Mouse (Mus musculus): Measurements from ENCODE around the gene Clec3a. TPM values are rescaled to one million over a fixed set of nuclear protein-coding genes. Genes with fewer than 3 reads are reported as not detected.

Gene Clec3a
- polyA plus RNA-seq, 1 experiment: not detected

DNA sequence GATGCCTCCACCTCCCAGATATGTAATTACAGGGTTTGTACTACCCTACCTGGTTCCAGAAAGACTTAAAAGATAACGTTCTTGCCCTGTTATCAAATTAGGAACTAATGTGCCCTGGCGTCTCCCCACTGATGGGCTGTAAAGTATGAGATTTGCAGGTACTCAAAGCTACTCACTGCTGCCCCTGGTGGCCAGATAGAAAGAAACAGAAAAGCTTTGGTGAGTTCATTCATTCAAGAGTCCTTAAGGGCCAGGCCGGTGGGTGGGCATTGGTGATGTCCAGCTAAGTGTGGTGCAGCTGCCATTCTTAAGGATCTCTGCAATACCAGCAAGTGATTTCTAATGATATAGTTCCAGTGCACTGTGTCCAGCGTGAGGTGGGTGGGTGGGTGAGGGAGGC, 23.7 kb downstream of the Clec3a start:
- Histone ChIP-seq H3K4me3 (ENCODE audit: insufficient read depth, poor library complexity, severe bottlenecking) (no peak overlapping the region), H3K27me3 (ENCODE audit: control insufficient read depth, insufficient read depth, insufficient read length) (no peaks in the 10 kb centered on the region), H3K79me3 (ENCODE audit: low read depth) (no peaks in the 10 kb centered on the region), H3K36me3 (ENCODE audit: control insufficient read depth, insufficient read depth) (no peaks in the 10 kb centered on the region), H3K79me2 (ENCODE audit: control insufficient read depth, insufficient read depth) (no peaks in the 10 kb centered on the region), H3ac (ENCODE audit: control insufficient read depth, insufficient read length, low read depth) (no peak overlapping the region)
- no peak for TF ChIP-seq MYOD1 (IDR thresholded peaks at IDR 0.05; ENCODE audit: control insufficient read depth, insufficient read length, low read depth)
- no peak for TF ChIP-seq MAX (IDR thresholded peaks at IDR 0.05)
- TF ChIP-seq USF1 (IDR thresholded peaks at IDR 0.05; ENCODE audit: low read depth): no peak
- no peak for TF ChIP-seq CTCF (IDR thresholded peaks at IDR 0.05; ENCODE audit: control insufficient read depth, insufficient read depth, insufficient read length)
- TF ChIP-seq CEBPB (IDR thresholded peaks at IDR 0.05; ENCODE audit: low read depth): no peak
- no peak for TF ChIP-seq FOSL1 (IDR thresholded peaks at IDR 0.05; ENCODE audit: insufficient read depth, low read length, poor library complexity, severe bottlenecking)
- TF ChIP-seq MYOG (IDR thresholded peaks at IDR 0.05; ENCODE audit: control insufficient read depth, extremely low read depth, insufficient read length): no peak

DNA sequence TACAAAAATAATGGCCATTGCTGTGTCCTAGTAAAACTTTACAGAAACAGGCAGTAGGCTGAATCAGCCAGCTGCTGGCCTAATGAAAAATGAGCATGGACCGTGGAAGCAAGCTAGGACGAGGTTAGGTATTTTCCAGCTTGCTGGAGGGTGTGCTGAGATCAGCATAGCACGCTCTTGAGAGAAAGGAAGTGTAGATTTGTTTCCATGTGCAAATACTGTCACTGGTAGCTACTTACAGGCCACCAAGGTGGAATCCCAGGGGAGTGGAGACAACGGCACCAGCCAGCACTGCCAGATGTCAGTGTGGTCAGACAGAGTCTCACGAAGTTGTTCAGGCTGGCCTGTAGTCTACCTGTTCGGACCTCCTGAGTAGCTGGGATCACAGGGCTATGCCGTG, 29.0 kb downstream of the Clec3a start:
- Histone ChIP-seq H3ac (ENCODE audit: control insufficient read depth, insufficient read length, low read depth) (no peak overlapping the region), H3K79me2 (ENCODE audit: control insufficient read depth, insufficient read depth) (no peaks in the 10 kb centered on the region), H3K79me3 (ENCODE audit: low read depth) (no peaks in the 10 kb centered on the region), H3K36me3 (ENCODE audit: control insufficient read depth, insufficient read depth) (no peaks in the 10 kb centered on the region), H3K27me3 (ENCODE audit: control insufficient read depth, insufficient read depth, insufficient read length) (no peaks in the 10 kb centered on the region), H3K4me3 (ENCODE audit: insufficient read depth, poor library complexity, severe bottlenecking) (no peak overlapping the region)
- no peak for TF ChIP-seq USF1 (IDR thresholded peaks at IDR 0.05; ENCODE audit: low read depth)
- no peak for TF ChIP-seq CEBPB (IDR thresholded peaks at IDR 0.05; ENCODE audit: low read depth)
- no peak for TF ChIP-seq CTCF (IDR thresholded peaks at IDR 0.05; ENCODE audit: control insufficient read depth, insufficient read depth, insufficient read length)
- TF ChIP-seq MYOD1 (IDR thresholded peaks at IDR 0.05; ENCODE audit: control insufficient read depth, insufficient read length, low read depth): no peak
- TF ChIP-seq MAX (IDR thresholded peaks at IDR 0.05): no peak
- TF ChIP-seq FOSL1 (IDR thresholded peaks at IDR 0.05; ENCODE audit: insufficient read depth, low read length, poor library complexity, severe bottlenecking): no peak
- TF ChIP-seq MYOG (IDR thresholded peaks at IDR 0.05; ENCODE audit: control insufficient read depth, extremely low read depth, insufficient read length): no peak

DNA sequence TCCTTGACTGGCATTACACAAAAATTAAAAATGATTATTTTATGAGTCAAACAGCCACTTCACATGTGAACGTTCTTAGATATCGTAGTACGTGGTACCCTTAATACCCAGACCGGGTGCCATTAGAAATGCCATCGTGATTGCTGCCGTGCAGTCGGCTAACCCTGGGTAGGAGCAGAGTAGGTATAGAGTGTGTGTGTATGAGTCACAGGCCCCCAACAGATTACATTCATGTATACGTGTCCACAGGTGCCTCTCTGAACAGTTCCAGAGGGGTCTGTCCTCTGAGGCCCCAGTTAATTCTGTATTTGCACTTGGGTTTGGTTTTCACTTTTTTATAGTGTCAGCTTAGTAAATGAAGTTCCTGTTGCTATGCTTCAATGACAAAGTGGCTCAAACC, 34.4 kb downstream of the Clec3a start:
- no peaks in the 10 kb centered on the region for H3K27me3 ChIP-seq (ENCODE audit: control insufficient read depth, insufficient read depth, insufficient read length)

DNA sequence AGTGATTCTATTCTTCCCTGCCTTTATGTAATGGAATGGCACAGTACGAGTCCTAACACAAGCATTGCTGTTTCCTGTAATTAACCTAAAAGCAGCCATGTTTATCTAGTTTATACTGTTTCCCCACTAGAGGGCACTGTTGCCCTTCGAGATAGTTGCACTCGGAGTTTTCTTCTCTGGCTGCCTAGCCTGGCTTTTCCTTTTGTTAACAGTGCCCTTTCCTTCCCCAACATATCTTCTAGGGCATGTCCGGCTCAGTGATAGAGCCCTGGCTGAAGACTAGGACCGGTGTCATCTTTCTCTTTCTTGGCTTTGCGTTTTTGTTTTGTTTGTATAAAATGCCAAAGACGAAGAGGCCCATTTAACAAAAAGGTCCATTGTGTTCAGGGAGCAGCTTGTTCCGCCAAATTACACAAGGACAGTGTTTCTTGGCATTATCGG, 34.9 kb downstream of the Clec3a start:
- Histone ChIP-seq H3K79me2 (ENCODE audit: control insufficient read depth, insufficient read depth) (no peaks in the 10 kb centered on the region), H3K36me3 (ENCODE audit: control insufficient read depth, insufficient read depth) (no peaks in the 10 kb centered on the region), H3K4me3 (ENCODE audit: insufficient read depth, poor library complexity, severe bottlenecking) (no peak overlapping the region), H3ac (ENCODE audit: control insufficient read depth, insufficient read length, low read depth) (no peak overlapping the region), H3K79me3 (ENCODE audit: low read depth) (no peaks in the 10 kb centered on the region), H3K27me3 (ENCODE audit: control insufficient read depth, insufficient read depth, insufficient read length) (no peaks in the 10 kb centered on the region)
- TF ChIP-seq CTCF (IDR thresholded peaks at IDR 0.05; ENCODE audit: control insufficient read depth, insufficient read depth, insufficient read length) (no peak), CEBPB (IDR thresholded peaks at IDR 0.05; ENCODE audit: low read depth) (no peak), MAX (IDR thresholded peaks at IDR 0.05) (no peak), FOSL1 (IDR thresholded peaks at IDR 0.05; ENCODE audit: insufficient read depth, low read length, poor library complexity, severe bottlenecking) (no peak), MYOG (IDR thresholded peaks at IDR 0.05; ENCODE audit: control insufficient read depth, extremely low read depth, insufficient read length) (no peak), MYOD1 (IDR thresholded peaks at IDR 0.05; ENCODE audit: control insufficient read depth, insufficient read length, low read depth) (no peak), USF1 (IDR thresholded peaks at IDR 0.05; ENCODE audit: low read depth) (no peak)

More for the DNA sequence above, 34.4 kb downstream of the Clec3a start:
- Histone ChIP-seq H3K79me3 (ENCODE audit: low read depth) (no peaks in the 10 kb centered on the region), H3K79me2 (ENCODE audit: control insufficient read depth, insufficient read depth) (no peaks in the 10 kb centered on the region), H3ac (ENCODE audit: control insufficient read depth, insufficient read length, low read depth) (no peak overlapping the region), H3K4me3 (ENCODE audit: insufficient read depth, poor library complexity, severe bottlenecking) (no peak overlapping the region), H3K36me3 (ENCODE audit: control insufficient read depth, insufficient read depth) (no peaks in the 10 kb centered on the region)
- TF ChIP-seq MAX (IDR thresholded peaks at IDR 0.05) (no peak), USF1 (IDR thresholded peaks at IDR 0.05; ENCODE audit: low read depth) (no peak), FOSL1 (IDR thresholded peaks at IDR 0.05; ENCODE audit: insufficient read depth, low read length, poor library complexity, severe bottlenecking) (no peak), CTCF (IDR thresholded peaks at IDR 0.05; ENCODE audit: control insufficient read depth, insufficient read depth, insufficient read length) (no peak), MYOG (IDR thresholded peaks at IDR 0.05; ENCODE audit: control insufficient read depth, extremely low read depth, insufficient read length) (no peak), CEBPB (IDR thresholded peaks at IDR 0.05; ENCODE audit: low read depth) (no peak), MYOD1 (IDR thresholded peaks at IDR 0.05; ENCODE audit: control insufficient read depth, insufficient read length, low read depth) (no peak)

DNA sequence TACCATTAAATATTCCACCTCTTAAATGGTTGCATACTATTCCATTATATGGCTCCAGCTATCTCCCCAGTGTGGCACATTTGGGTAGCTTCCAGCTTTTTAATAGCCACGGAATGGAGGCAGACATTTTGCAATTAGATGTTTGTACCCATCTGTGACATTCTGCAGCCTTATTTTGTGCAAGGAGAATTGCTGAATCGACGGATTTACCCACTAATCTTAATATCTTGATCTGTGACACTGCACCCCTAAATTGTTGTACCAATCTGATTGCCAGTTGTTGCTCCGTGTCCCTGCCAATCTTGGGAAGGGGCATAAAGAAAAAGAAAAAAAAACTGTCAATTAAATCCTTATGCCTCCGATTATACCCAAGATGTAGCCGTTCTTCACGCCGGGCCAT, 37.4 kb downstream of the Clec3a start:
- H3ac ChIP-seq (ENCODE audit: control insufficient read depth, insufficient read length, low read depth): no peak overlapping the region
- no peaks in the 10 kb centered on the region for H3K27me3 ChIP-seq (ENCODE audit: control insufficient read depth, insufficient read depth, insufficient read length)
- no peak overlapping the region for H3K4me3 ChIP-seq (ENCODE audit: insufficient read depth, poor library complexity, severe bottlenecking)
- H3K79me3 ChIP-seq (ENCODE audit: low read depth): no peaks in the 10 kb centered on the region
- H3K79me2 ChIP-seq (ENCODE audit: control insufficient read depth, insufficient read depth): no peaks in the 10 kb centered on the region
- no peaks in the 10 kb centered on the region for H3K36me3 ChIP-seq (ENCODE audit: control insufficient read depth, insufficient read depth)
- no peak for TF ChIP-seq CEBPB (IDR thresholded peaks at IDR 0.05; ENCODE audit: low read depth)
- no peak for TF ChIP-seq MAX (IDR thresholded peaks at IDR 0.05)
- TF ChIP-seq CTCF (IDR thresholded peaks at IDR 0.05; ENCODE audit: control insufficient read depth, insufficient read depth, insufficient read length): no peak
- TF ChIP-seq USF1 (IDR thresholded peaks at IDR 0.05; ENCODE audit: low read depth): no peak
- TF ChIP-seq FOSL1 (IDR thresholded peaks at IDR 0.05; ENCODE audit: insufficient read depth, low read length, poor library complexity, severe bottlenecking): no peak
- no peak for TF ChIP-seq MYOD1 (IDR thresholded peaks at IDR 0.05; ENCODE audit: control insufficient read depth, insufficient read length, low read depth)
- no peak for TF ChIP-seq MYOG (IDR thresholded peaks at IDR 0.05; ENCODE audit: control insufficient read depth, extremely low read depth, insufficient read length)

DNA sequence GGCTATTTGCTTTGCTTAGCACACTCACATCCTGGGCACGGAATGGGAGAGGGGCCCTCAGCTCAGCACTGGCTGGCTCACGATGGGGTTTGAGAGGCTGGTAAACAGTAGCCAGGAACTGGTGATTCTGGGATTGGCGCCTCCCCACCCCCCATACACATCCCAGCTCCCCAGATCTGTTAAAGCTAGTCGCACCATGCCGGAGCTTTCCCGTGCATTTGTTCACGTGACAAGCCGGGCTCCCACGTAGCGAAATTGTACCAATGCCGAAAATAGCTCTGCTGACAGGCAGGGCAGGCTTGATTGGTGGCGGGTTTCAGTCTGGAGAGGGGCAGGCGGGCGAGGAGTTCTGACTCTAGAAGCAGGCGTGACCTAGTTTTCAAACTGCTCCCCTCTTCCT, 38.1 kb downstream of the Clec3a start:
- H3K36me3 ChIP-seq (ENCODE audit: control insufficient read depth, insufficient read depth): no peaks in the 10 kb centered on the region
- H3K27me3 ChIP-seq (ENCODE audit: control insufficient read depth, insufficient read depth, insufficient read length): no peaks in the 10 kb centered on the region
- no peak overlapping the region for H3K4me3 ChIP-seq (ENCODE audit: insufficient read depth, poor library complexity, severe bottlenecking)
- no peaks in the 10 kb centered on the region for H3K79me2 ChIP-seq (ENCODE audit: control insufficient read depth, insufficient read depth)
- H3ac ChIP-seq (ENCODE audit: control insufficient read depth, insufficient read length, low read depth): no peak overlapping the region
- no peaks in the 10 kb centered on the region for H3K79me3 ChIP-seq (ENCODE audit: low read depth)
- TF ChIP-seq CTCF (IDR thresholded peaks at IDR 0.05; ENCODE audit: control insufficient read depth, insufficient read depth, insufficient read length): no peak
